Mouse (Mus musculus) heart, embryonic 14.5 days (tissue): ENCODE results near the gene Ric1. TPM values are rescaled to one million over a fixed set of nuclear protein-coding genes. Genes with fewer than 3 reads are reported as not detected.

ENCODE experiments used
- ATAC-seq: fragments of 200-750 bp; cut with Nextera tagmentation; 2 replicates; pipeline ENCODE4 v1.8.0; 2017; ENCODE audit warnings: low read depth, moderate TSS enrichment; ENCODE audit not compliant: insufficient number of reproducible peaks, insufficient read depth, low FRiP score
- H3K27ac ChIP-seq, 2 experiments: fragments of 200-500 bp in 1 of 2; fragments of 300-500 bp in 1 of 2; sonication (generic) in 1 of 2; replicated peaks in 1 of 2; 2 replicates each; pipeline ENCODE4 v1.5.1; 2012 to 2014; ENCODE audit warnings: low read depth in 2 of 2, low read length in 2 of 2, control low read depth in 1 of 2, mild to moderate bottlenecking in 1 of 2, mixed read lengths in 1 of 2; ENCODE audit not compliant: control insufficient read depth in 1 of 2, insufficient read depth in 1 of 2
- H3K27me3 ChIP-seq: fragments of 300-500 bp; sonication (generic); 2 replicates; pipeline ENCODE4 v1.6.1; 2014; ENCODE audit warnings: mild to moderate bottlenecking, low read length, control low read depth; ENCODE audit not compliant: control insufficient read depth, insufficient read depth
- H3K36me3 ChIP-seq: fragments of 300-500 bp; sonication (generic); 2 replicates; pipeline ENCODE4 v1.6.1; 2014; ENCODE audit warnings: mild to moderate bottlenecking, control low read depth, low read length, mixed read lengths; ENCODE audit not compliant: control insufficient read depth, insufficient read depth
- H3K4me1 ChIP-seq, 2 experiments: fragments of 200-500 bp in 1 of 2; fragments of 300-500 bp in 1 of 2; sonication (generic) in 1 of 2; 2 replicates each; pipeline ENCODE4 v1.6.1; 2012 to 2014; ENCODE audit warnings: low read length in 2 of 2, control low read depth in 1 of 2, mixed read lengths in 1 of 2; ENCODE audit not compliant: control insufficient read depth in 2 of 2, insufficient read depth in 2 of 2
- H3K4me2 ChIP-seq: fragments of 300-500 bp; sonication (generic); 2 replicates; pipeline ENCODE4 v1.6.1; 2014; ENCODE audit warnings: mild to moderate bottlenecking, low read length
- H3K4me3 ChIP-seq, 2 experiments: fragments of 200-500 bp in 1 of 2; fragments of 300-500 bp in 1 of 2; sonication (generic) in 1 of 2; 2 replicates each; pipeline ENCODE4 v1.5.1; 2012 to 2014; ENCODE audit warnings: low read length in 2 of 2, mild to moderate bottlenecking in 2 of 2, control low read depth in 1 of 2, low read depth in 1 of 2, moderate library complexity in 1 of 2; ENCODE audit not compliant: control insufficient read depth in 1 of 2, insufficient read depth in 1 of 2
- H3K9ac ChIP-seq: fragments of 300-500 bp; sonication (generic); 2 replicates; pipeline ENCODE4 v1.6.1; 2014; ENCODE audit warnings: mild to moderate bottlenecking, low read length
- H3K9me3 ChIP-seq: fragments of 300-500 bp; sonication (generic); 2 replicates; pipeline ENCODE4 v1.6.1; 2016; ENCODE audit warnings: low read length, control low read depth; ENCODE audit not compliant: control insufficient read depth
- WGBS: fragments of 180-500 bp; shearing (Covaris S2); extraction: QIAGEN DNeasy Blood & Tissue Kit; methylation state at CpG from one replicate; pipeline ENCODE4 v1.1.7; 2014; 5-methylcytosine and 5-hydroxymethylcytosine counted together
- polyA plus RNA-seq: library from polyadenylated mRNA; unstranded; fragments of >200 nt; fragmentation: Nextera tagmentation; extraction: Ambion mirVana; gene quantifications from 2 replicates; pipeline ENCODE4 v1.2.1, GENCODE M21; 2014

Gene Ric1
- polyA plus RNA-seq, 1 experiment from 2014 or later = 9.7 TPM

GRCm38 (mm10) chr19:29508208-29508607 is 13.9 kb upstream of the Ric1 start:
- H3K9ac ChIP-seq = no peak overlapping the region
- H3K4me1 ChIP-seq = peaks cover 0 to 3% of the 10 kb centered on the region in 2 experiments; a peak in 3 of 4 replicates
- WGBS = 50% methylated on average over 7 of the region's 7 CpGs
- H3K36me3 ChIP-seq = no peaks in the 10 kb centered on the region
- H3K27ac ChIP-seq = no peak overlapping the region
- H3K4me2 ChIP-seq = no peak overlapping the region
- no peak overlapping the region for H3K4me3 ChIP-seq
- no peaks in the 10 kb centered on the region for H3K9me3 ChIP-seq
- ATAC-seq = no peak
- H3K27me3 ChIP-seq = no peaks in the 10 kb centered on the region

- H3K9ac ChIP-seq = no peak overlapping the region
- peaks cover 0 to 3% of the 10 kb centered on the region in 2 experiments; a peak in 2 of 4 replicates for H3K4me1 ChIP-seq
- no peaks in the 10 kb centered on the region for H3K27me3 ChIP-seq
- H3K36me3 ChIP-seq = no peaks in the 10 kb centered on the region
- H3K27ac ChIP-seq = no peak overlapping the region
- H3K4me2 ChIP-seq = no peak overlapping the region
- 88% methylated on average over 7 of the region's 7 CpGs for WGBS
- H3K9me3 ChIP-seq = 0 out of 2 replicates have a peak, but pooled peaks cover 6% of the 10 kb centered on the region
- ATAC-seq = no peak
- no peak overlapping the region for H3K4me3 ChIP-seq
These were observed 12.2 kb upstream of the Ric1 start for GRCm38 (mm10) chr19:29509857-29510256.

- no peak overlapping the region for H3K27ac ChIP-seq
- ATAC-seq = no peak
- 78% methylated on average over 2 of the region's 2 CpGs for WGBS
- H3K4me2 ChIP-seq = no peak overlapping the region
- H3K36me3 ChIP-seq = peaks cover 10% of the 10 kb centered on the region; the same call in 1 of the 2 replicates
- no peak overlapping the region for H3K9ac ChIP-seq
- peaks cover 0 to 3% of the 10 kb centered on the region in 2 experiments; a peak in 2 of 4 replicates for H3K4me1 ChIP-seq
- no peaks in the 10 kb centered on the region for H3K27me3 ChIP-seq
- H3K4me3 ChIP-seq = no peak overlapping the region
- H3K9me3 ChIP-seq = 0 out of 2 replicates have a peak, but pooled peaks cover 6% of the 10 kb centered on the region
These were observed 10.3 kb upstream of the Ric1 start for GRCm38 (mm10) chr19:29511826-29512225.

GRCm38 (mm10) chr19:29513111-29513766 is 8.8 kb upstream of the Ric1 start:
- WGBS = 61% methylated on average over 2 of the region's 2 CpGs
- ATAC-seq = no peak

DNA sequence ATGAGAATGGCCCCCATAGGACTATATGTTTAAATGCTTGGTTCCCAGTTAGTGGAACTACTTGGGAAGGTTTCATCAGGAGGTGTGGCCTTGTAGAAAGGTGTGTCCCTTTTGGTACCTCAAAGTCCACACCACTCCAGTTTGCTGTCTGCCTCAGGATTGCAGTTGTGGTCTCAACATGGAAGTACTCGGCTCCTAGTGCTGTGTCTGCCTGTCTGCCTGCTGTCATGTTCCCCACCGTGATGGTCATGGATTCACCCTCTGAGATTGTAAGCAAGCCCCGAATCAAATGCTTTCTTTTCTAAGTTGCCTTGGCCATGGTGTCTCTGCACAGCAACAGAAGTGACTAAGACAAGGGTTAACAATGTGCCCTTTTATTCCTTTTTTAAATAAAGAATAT is 8.0 kb upstream of the Ric1 start:
- H3K36me3 ChIP-seq = peaks cover 10% of the 10 kb centered on the region; the same call in 1 of the 2 replicates
- H3K9ac ChIP-seq = no peak overlapping the region
- H3K27ac ChIP-seq = no peak overlapping the region
- ATAC-seq = no peak
- no peaks in the 10 kb centered on the region for H3K4me1 ChIP-seq
- 0 out of 2 replicates have a peak, but pooled peaks cover 6% of the 10 kb centered on the region for H3K9me3 ChIP-seq
- 87% methylated on average over 3 of the region's 3 CpGs for WGBS
- H3K4me3 ChIP-seq = no peak overlapping the region
- H3K27me3 ChIP-seq = no peaks in the 10 kb centered on the region
- no peak overlapping the region for H3K4me2 ChIP-seq

More at GRCm38 (mm10) chr19:29513111-29513766, 8.8 kb upstream of the Ric1 start:
- Histone ChIP-seq H3K9ac (no peak overlapping the region), H3K4me2 (no peak overlapping the region), H3K27me3 (no peaks in the 10 kb centered on the region), H3K36me3 (peaks cover 10% of the 10 kb centered on the region; the same call in 1 of the 2 replicates), H3K27ac (no peak overlapping the region), H3K4me3 (no peak overlapping the region), H3K4me1 (peaks cover 0 to 2% of the 10 kb centered on the region in 2 experiments; a peak in 2 of 4 replicates), H3K9me3 (0 out of 2 replicates have a peak, but pooled peaks cover 6% of the 10 kb centered on the region)

DNA sequence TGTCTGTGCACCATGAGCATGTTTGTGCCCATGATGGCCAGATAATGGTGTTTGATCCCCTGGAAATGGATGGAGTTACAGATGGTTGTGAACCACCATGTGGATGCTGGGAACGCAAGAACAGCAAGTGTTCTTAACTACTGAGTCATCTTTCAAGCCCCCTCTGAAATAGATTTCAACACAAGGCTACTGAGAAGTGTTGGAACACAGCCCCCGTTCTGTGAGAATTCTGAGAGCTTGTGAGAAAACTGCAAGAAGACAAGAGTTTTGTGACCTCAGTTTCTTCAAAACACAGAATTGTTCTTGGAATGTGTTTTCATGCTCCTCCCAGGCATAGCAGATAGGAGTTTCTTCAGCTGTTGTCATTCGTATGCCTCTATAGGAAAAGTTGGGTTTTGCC is 6.7 kb upstream of the Ric1 start:
- 0 out of 2 replicates have a peak, but pooled peaks cover 6% of the 10 kb centered on the region for H3K9me3 ChIP-seq
- no peak overlapping the region for H3K4me3 ChIP-seq
- no peak overlapping the region for H3K9ac ChIP-seq
- H3K27me3 ChIP-seq = no peaks in the 10 kb centered on the region
- H3K36me3 ChIP-seq = peaks cover 14% of the 10 kb centered on the region
- 91% methylated on average over 3 of the region's 3 CpGs for WGBS
- H3K4me2 ChIP-seq = no peak overlapping the region
- H3K4me1 ChIP-seq = no peaks in the 10 kb centered on the region
- H3K27ac ChIP-seq = no peak overlapping the region
- no peak for ATAC-seq

GRCm38 (mm10) chr19:29515991-29516390 is 6.1 kb upstream of the Ric1 start:
- Histone ChIP-seq H3K9ac (no peak overlapping the region), H3K27me3 (no peaks in the 10 kb centered on the region), H3K4me2 (no peak overlapping the region), H3K4me1 (peaks cover 0 to 5% of the 10 kb centered on the region in 2 experiments; a peak in 3 of 4 replicates), H3K4me3 (no peak overlapping the region), H3K27ac (no peak overlapping the region), H3K9me3 (0 out of 2 replicates have a peak, but pooled peaks cover 6% of the 10 kb centered on the region), H3K36me3 (peaks cover 14% of the 10 kb centered on the region)
- no peak for ATAC-seq
- WGBS = 64% methylated on average over 10 of the region's 10 CpGs
